Mouse (Mus musculus): ENCODE measurements at regions not wholly inside any gene's neighbourhood (a gene's known extent, or its start where the extent isn't known, plus 50 kb on each side); places are given as distances from the start of the nearest gene placed in this dataset.

DNA sequence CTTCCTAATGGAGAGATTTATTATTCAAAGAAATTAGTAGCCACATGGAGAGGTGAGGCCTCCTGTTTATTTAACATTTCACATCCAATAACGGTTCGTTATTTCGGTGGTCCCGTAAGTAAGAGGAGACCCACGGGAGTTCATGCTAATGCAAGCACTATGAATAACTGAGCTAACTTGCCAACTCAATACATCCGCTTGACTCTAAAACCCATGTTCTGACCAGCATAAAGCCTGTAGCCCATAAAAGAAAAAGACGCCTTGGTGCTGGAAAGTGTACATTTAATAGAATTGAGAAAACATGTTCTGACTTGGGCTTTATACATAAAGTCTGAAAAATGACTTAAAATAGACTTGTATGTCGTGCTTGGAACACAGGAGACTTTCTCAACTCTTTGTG, 198.1 kb upstream of the Dkk2 start:
- H3K4me3 ChIP-seq, result no peak overlapping the region
- H3K27me3 ChIP-seq, result no peaks in the 10 kb centered on the region
- H3K36me3 ChIP-seq, result no peaks in the 10 kb centered on the region
- H3K9me3 ChIP-seq (replicated peaks), result no peaks in the 10 kb centered on the region
- WGBS, result 87% methylated on average over 8 of the region's 8 CpGs
- H3K9ac ChIP-seq, result no peak overlapping the region
- no peaks in the 10 kb centered on the region for H3K4me1 ChIP-seq (replicated peaks)
- H3K27ac ChIP-seq, result no peak overlapping the region
- no peak for ATAC-seq (replicated peaks; ENCODE audit: insufficient number of reproducible peaks, insufficient read depth, low FRiP score, low read depth)
- H3K4me2 ChIP-seq, result no peak overlapping the region

DNA sequence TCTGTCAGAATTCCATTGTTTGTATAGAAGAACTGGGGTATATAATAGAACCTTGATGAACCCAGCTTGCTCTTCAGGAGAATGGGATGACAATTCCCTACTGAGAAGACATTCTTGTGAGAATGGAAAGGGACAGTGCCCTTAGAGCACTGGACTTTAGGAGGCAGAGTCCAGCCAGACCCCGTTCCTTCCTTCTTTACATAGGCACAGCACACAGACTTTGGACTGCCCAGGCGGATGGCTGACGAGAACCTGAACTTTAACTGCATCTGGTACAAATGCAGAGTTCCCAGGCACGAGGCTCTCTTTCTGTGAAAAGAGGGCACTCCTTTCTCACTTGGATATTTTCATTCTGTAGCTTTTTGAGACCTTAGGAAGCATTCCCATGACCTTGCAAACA, 197.4 kb upstream of the Dkk2 start:
- no peak overlapping the region for H3K4me2 ChIP-seq
- 81% methylated on average over 4 of the region's 4 CpGs for WGBS
- no peaks in the 10 kb centered on the region for H3K36me3 ChIP-seq

DNA sequence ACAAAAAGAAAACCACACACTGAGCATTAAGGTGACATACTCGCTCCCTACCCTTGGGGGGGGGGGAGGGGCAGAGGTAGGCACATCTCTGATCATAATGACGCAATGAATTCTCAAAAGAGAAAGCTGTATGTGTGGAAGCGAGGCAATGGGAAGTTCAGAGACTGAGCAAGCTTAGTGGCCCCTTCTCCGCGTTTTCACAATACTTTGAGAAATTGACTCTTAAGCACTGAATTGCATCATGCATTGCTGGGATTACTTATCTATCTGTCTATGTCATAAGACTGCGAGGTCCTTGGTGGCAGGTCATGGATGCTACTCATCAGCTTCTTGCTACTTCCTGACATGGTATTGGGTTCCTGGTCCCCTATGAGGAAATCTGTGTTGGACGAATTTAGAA, 193.2 kb upstream of the Dkk2 start:
- WGBS, result 75% methylated on average over 7 of the region's 7 CpGs
- H3K27me3 ChIP-seq, result no peaks in the 10 kb centered on the region
- H3K27ac ChIP-seq, result no peak overlapping the region
- no peak overlapping the region for H3K4me3 ChIP-seq
- no peak overlapping the region for H3K9ac ChIP-seq
- H3K36me3 ChIP-seq, result no peaks in the 10 kb centered on the region
- no peak overlapping the region for H3K4me2 ChIP-seq
- ATAC-seq (replicated peaks; ENCODE audit: insufficient number of reproducible peaks, insufficient read depth, low FRiP score, low read depth), result no peak
- no peaks in the 10 kb centered on the region for H3K4me1 ChIP-seq (replicated peaks)
- H3K9me3 ChIP-seq (replicated peaks), result no peaks in the 10 kb centered on the region

More for the DNA sequence above, 197.4 kb upstream of the Dkk2 start:
- H3K4me1 ChIP-seq (replicated peaks), result no peaks in the 10 kb centered on the region
- H3K27ac ChIP-seq, result no peak overlapping the region
- no peak for ATAC-seq (replicated peaks; ENCODE audit: insufficient number of reproducible peaks, insufficient read depth, low FRiP score, low read depth)
- H3K27me3 ChIP-seq, result no peaks in the 10 kb centered on the region
- no peaks in the 10 kb centered on the region for H3K9me3 ChIP-seq (replicated peaks)
- H3K9ac ChIP-seq, result no peak overlapping the region
- no peak overlapping the region for H3K4me3 ChIP-seq

DNA sequence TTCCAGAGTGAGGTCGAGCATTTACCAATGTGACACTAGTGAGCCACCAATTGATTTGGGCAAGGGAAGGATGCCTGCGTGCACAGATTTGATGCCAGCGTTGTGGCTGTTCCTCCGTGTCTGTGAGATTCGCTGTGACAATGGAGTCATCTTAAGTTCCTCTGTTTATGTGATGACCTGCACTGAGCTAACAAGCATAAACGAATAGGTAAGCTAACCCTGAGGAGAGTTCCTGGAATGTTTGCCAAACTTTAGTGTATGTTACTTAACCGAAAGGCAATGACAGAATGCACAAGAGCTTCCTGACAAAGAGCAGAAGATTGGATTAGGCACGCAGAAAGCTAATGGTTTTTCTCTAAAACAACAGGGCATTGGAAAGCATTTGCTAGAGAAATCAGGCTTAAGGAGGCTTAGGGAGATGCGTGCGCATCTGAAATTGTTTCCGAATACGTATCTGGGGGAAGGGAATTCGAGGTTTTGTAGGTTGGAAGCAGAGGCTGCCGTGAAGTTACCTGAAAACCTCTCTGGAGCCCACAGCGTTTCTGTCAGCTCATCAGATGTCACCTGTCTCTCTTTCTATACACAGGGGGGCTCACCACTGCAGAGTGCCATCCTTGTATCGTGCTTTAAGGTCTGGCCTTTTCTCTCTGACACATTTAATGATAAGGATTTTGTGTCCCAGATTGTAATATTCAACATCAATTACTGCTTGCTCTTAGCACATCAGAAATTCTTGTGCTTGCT, 191.9 kb upstream of the Dkk2 start:
- Histone ChIP-seq H3K9ac (no peak overlapping the region), H3K9me3 (replicated peaks) (no peaks in the 10 kb centered on the region), H3K27ac (no peak overlapping the region), H3K27me3 (no peaks in the 10 kb centered on the region), H3K4me1 (replicated peaks) (no peaks in the 10 kb centered on the region), H3K4me2 (no peak overlapping the region), H3K4me3 (no peak overlapping the region), H3K36me3 (no peaks in the 10 kb centered on the region)
- 60% methylated on average over 16 of the region's 16 CpGs for WGBS
- no peak for ATAC-seq (replicated peaks; ENCODE audit: insufficient number of reproducible peaks, insufficient read depth, low FRiP score, low read depth)

DNA sequence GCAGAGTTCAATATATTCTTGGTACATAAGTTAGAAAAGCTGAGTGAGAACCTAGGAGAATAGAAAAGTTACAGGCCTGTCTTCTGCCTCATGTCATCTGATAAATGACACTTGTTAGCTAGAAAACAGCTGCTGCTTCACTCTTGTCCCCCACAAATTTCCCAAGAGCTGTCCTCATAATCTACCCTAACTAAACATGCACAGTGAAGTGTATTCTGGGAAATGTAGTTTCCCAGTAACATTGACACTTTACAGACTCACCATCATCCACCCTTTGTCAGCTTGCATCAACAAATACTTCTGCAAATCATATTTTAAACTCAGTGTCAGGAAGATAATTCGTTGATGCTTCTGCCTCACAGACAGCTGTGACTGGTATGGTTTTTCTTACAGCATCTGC, 190.0 kb upstream of the Dkk2 start:
- Histone ChIP-seq H3K4me3 (no peak overlapping the region), H3K27me3 (no peaks in the 10 kb centered on the region), H3K27ac (no peak overlapping the region)

DNA sequence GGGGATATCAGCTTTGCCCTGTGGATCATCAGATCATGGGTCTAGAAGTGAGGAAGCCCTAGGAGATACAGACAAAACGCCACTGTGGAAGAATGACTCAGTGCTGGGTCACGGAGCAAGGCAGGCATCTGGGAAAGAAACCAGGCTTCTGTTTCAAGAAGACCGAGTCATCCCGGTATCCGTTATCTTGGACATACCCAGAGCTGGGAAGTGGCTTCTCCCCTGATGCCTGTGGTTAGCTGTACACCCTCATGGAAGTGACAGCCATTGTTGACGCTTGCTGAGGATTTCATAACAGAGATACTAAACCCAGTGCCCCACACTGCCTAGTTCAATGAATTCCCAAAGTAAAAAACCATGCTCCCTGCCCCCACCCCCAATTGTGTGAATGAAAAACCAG, 171.6 kb upstream of the Dkk2 start:
- Histone ChIP-seq H3K27me3 (no peaks in the 10 kb centered on the region), H3K4me1 (replicated peaks) (0 out of 2 replicates have a peak, but pooled peaks cover 2% of the 10 kb centered on the region), H3K9me3 (replicated peaks) (no peaks in the 10 kb centered on the region), H3K27ac (no peak overlapping the region), H3K36me3 (no peaks in the 10 kb centered on the region), H3K9ac (no peak overlapping the region), H3K4me3 (no peak overlapping the region), H3K4me2 (no peak overlapping the region)
- ATAC-seq (replicated peaks; ENCODE audit: insufficient number of reproducible peaks, insufficient read depth, low FRiP score, low read depth), result no peak
- 42% methylated on average over 6 of the region's 6 CpGs for WGBS

More for the DNA sequence above, 190.0 kb upstream of the Dkk2 start:
- 66% methylated on average over 1 of the region's 1 CpGs for WGBS
- ATAC-seq (replicated peaks; ENCODE audit: insufficient number of reproducible peaks, insufficient read depth, low FRiP score, low read depth), result no peak
- no peaks in the 10 kb centered on the region for H3K36me3 ChIP-seq
- no peaks in the 10 kb centered on the region for H3K9me3 ChIP-seq (replicated peaks)
- no peaks in the 10 kb centered on the region for H3K4me1 ChIP-seq (replicated peaks)
- H3K9ac ChIP-seq, result no peak overlapping the region
- H3K4me2 ChIP-seq, result no peak overlapping the region

DNA sequence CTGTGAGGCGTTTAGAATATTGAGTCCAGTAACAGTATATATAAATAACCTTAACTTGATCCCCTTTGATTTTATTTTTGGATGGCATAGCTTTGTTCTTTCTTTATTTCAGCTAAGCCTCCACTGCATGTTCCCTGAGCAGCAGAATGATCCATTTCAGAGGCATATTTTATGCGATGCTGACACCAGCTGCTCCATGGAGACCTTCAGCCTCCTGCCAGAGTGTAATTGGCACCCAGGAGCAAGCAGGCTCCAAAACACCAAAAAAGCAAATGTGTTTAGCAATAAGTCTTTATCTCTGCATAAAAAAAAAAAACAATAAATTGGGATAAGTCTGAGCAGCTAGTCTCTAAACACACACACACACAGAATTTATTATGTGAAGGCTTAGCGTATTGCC, 170.7 kb upstream of the Dkk2 start:
- Histone ChIP-seq H3K9me3 (replicated peaks) (no peaks in the 10 kb centered on the region), H3K27me3 (no peaks in the 10 kb centered on the region), H3K9ac (no peak overlapping the region), H3K4me1 (replicated peaks) (0 out of 2 replicates have a peak, but pooled peaks cover 2% of the 10 kb centered on the region), H3K4me3 (no peak overlapping the region), H3K27ac (no peak overlapping the region), H3K36me3 (no peaks in the 10 kb centered on the region), H3K4me2 (no peak overlapping the region)
- WGBS, result 85% methylated on average over 3 of the region's 3 CpGs
- no peak for ATAC-seq (replicated peaks; ENCODE audit: insufficient number of reproducible peaks, insufficient read depth, low FRiP score, low read depth)

DNA sequence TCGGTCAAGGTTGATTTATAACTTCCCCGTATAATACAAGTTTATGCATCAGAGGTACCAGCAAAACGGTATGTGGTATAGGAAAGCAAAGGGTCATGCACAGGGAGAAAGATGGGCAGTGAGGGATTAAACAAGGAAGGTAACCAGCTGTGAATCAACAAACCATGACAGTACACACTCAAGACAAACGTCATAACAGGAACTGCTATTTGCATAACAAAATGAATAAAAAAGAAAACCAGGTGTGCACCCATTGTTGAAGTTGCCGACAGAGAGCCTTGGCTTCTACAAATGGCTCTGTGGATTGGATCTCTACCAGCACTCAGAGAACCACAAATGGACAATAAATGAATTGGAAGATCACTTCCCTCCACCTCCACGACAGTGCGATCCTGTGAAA, 170.1 kb upstream of the Dkk2 start:
- H3K9ac ChIP-seq, result no peak overlapping the region
- H3K9me3 ChIP-seq (replicated peaks), result no peaks in the 10 kb centered on the region
- no peak for ATAC-seq (replicated peaks; ENCODE audit: insufficient number of reproducible peaks, insufficient read depth, low FRiP score, low read depth)
- H3K27me3 ChIP-seq, result no peaks in the 10 kb centered on the region
- WGBS, result 82% methylated on average over 7 of the region's 7 CpGs
- H3K4me2 ChIP-seq, result no peak overlapping the region
- H3K36me3 ChIP-seq, result no peaks in the 10 kb centered on the region
- 0 out of 2 replicates have a peak, but pooled peaks cover 2% of the 10 kb centered on the region for H3K4me1 ChIP-seq (replicated peaks)
- no peak overlapping the region for H3K27ac ChIP-seq
- H3K4me3 ChIP-seq, result no peak overlapping the region

DNA sequence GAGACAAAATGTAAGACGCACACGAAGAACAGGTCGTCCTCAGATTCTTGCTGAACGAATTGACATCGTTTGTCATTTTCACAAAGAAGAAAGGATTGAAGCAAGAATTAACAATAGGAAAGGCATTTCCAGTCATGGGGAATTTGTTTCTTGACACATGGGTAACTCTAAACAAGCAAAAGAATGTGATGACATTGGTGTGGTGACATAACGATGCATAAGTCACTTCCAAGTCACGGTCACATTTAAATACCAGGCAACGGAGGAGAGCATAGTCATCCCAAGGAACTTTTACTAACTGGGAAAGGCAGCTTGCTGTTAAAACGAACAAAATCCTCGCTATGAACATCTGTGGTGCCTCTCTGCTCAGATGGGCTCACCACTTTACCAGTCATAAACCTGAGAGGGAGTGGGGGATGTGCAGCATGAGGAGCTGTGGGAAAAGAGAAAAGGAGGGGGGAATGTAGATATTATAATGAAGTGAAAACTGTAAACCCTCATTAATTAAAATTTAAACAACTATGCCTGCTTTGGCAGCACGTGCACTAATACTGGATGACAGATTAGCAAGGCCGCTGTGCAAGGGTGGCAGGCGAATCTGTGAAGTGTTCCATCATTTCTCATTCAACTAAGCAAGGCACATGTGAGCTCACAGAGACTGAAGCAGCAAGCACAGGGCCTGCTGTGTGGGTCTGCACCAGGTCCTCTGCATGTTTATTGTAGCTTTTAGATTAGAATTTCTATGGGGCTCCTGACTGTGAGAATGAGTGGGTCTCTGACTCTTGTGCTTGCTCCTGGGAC, 167.2 kb upstream of the Dkk2 start:
- ATAC-seq (replicated peaks; ENCODE audit: insufficient number of reproducible peaks, insufficient read depth, low FRiP score, low read depth), result no peak
- Histone ChIP-seq H3K4me3 (no peak overlapping the region), H3K27ac (no peak overlapping the region), H3K9me3 (replicated peaks) (no peaks in the 10 kb centered on the region), H3K4me1 (replicated peaks) (0 out of 2 replicates have a peak, but pooled peaks cover 2% of the 10 kb centered on the region), H3K36me3 (no peaks in the 10 kb centered on the region), H3K9ac (no peak overlapping the region), H3K27me3 (no peaks in the 10 kb centered on the region), H3K4me2 (no peak overlapping the region)
- 86% methylated on average over 13 of the region's 13 CpGs for WGBS

DNA sequence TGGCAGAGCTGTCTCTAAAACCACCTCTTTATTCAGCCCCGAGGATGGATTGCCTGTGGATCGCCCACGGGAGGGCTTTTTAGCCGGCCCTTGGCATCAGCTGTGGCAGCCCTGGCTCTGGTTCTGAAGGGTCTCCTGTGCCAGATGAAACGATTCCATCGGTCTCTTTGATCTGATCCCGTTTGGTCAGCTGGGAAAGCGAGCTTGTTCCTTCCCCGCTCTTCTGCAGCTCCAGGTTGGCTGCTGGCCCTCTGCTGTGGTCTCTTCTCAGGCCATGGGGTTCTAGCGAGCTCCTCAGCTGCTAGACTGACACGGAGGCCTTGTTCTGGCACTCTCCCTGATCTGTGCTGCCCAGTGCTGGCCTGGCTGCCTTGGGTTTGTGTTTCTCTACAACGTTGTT, 165.6 kb upstream of the Dkk2 start:
- Histone ChIP-seq H3K27me3 (no peaks in the 10 kb centered on the region), H3K27ac (no peak overlapping the region), H3K4me2 (no peak overlapping the region), H3K9me3 (replicated peaks) (no peaks in the 10 kb centered on the region), H3K4me3 (no peak overlapping the region), H3K9ac (no peak overlapping the region), H3K4me1 (replicated peaks) (no peaks in the 10 kb centered on the region), H3K36me3 (no peaks in the 10 kb centered on the region)
- ATAC-seq (replicated peaks; ENCODE audit: insufficient number of reproducible peaks, insufficient read depth, low FRiP score, low read depth), result no peak
- 60% methylated on average over 12 of the region's 12 CpGs for WGBS

DNA sequence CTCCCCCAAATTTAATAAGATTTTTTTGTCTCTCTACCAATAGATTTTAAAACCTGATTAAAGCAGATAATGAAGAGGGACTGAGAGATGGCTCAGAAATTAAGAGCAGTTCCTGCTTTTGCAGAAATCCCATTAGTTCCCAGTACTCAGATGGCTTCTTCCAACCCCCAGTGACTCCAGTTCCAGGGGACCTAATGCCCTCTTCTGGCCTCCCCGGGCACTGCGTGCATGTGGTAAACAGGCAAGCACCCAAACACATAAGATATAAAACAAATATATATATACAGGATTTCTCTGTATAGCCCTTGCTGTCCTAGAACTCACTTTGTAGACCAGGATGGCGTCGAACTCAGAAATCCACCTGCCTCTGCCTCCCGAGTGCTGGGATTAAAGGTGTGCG, 163.9 kb upstream of the Dkk2 start:
- no peak overlapping the region for H3K27ac ChIP-seq
- no peaks in the 10 kb centered on the region for H3K4me1 ChIP-seq (replicated peaks)
- no peaks in the 10 kb centered on the region for H3K9me3 ChIP-seq (replicated peaks)
- ATAC-seq (replicated peaks; ENCODE audit: insufficient number of reproducible peaks, insufficient read depth, low FRiP score, low read depth), result no peak
- H3K4me3 ChIP-seq, result no peak overlapping the region
- WGBS, result 78% methylated on average over 6 of the region's 6 CpGs
- H3K9ac ChIP-seq, result no peak overlapping the region
- H3K4me2 ChIP-seq, result no peak overlapping the region
- H3K36me3 ChIP-seq, result no peaks in the 10 kb centered on the region
- no peaks in the 10 kb centered on the region for H3K27me3 ChIP-seq

DNA sequence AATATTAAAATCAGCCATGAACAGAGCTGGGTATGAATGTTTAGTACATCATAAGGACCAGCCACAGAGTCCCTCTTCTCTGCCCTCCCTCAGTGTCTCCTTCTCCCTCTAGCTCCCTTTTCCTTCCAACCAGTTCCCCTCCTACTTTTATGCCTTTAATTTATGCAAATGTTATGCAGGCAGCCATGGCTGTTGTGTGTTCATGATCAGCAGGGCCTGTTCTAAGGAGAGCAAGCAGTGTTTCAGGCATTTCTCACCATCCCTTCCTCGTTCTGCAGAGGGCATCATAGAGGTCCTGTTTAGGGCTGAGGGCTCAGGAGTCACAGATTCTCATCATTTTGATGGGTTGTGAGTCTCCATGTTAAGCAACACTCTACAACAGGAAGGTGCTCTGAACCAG, 162.4 kb upstream of the Dkk2 start:
- WGBS, result 61% methylated on average over 1 of the region's 1 CpGs
- Histone ChIP-seq H3K4me2 (no peak overlapping the region), H3K27ac (no peak overlapping the region)

More for the DNA sequence above, 162.4 kb upstream of the Dkk2 start:
- H3K27me3 ChIP-seq, result no peaks in the 10 kb centered on the region
- H3K9ac ChIP-seq, result no peak overlapping the region
- no peaks in the 10 kb centered on the region for H3K36me3 ChIP-seq
- H3K9me3 ChIP-seq (replicated peaks), result no peaks in the 10 kb centered on the region
- no peak overlapping the region for H3K4me3 ChIP-seq
- ATAC-seq (replicated peaks; ENCODE audit: insufficient number of reproducible peaks, insufficient read depth, low FRiP score, low read depth), result no peak
- no peaks in the 10 kb centered on the region for H3K4me1 ChIP-seq (replicated peaks)
